Mouse (Mus musculus): Measurements from ENCODE around the gene Cbarp. TPM values are rescaled to one million over a fixed set of nuclear protein-coding genes. Genes with fewer than 3 reads are reported as not detected.

Gene Cbarp
- 11.1 and 11.3 TPM in 2 replicates for polyA plus RNA-seq (2014; fragmentation: Nextera tagmentation; extraction: Ambion mirVana)

- DNase-seq (ENCODE audit: low spot score) (no peak), ATAC-seq (ENCODE audit: insufficient read depth, low FRiP score, low TSS enrichment) (no peak)
- Histone ChIP-seq H3K9ac (ENCODE audit: low read length) (peak within 1 kb of the TSS; percentile 32), H3K36me3 (ENCODE audit: control insufficient read depth, insufficient read depth, low read length) (peaks cover 6% of the 10 kb centered on the region), H3K4me2 (ENCODE audit: low read depth) (peak within 1 kb of the TSS; percentile 99), H3K4me3 (ENCODE audit: low read depth, low read length) (peak within 1 kb of the TSS; percentile 74), H3K27ac (ENCODE audit: low read depth, low read length) (peak within 1 kb of the TSS; percentile 50; the same call in 1 of the 2 replicates), H3K27me3 (ENCODE audit: control insufficient read depth, insufficient read depth, low read length) (peaks cover 24% of the 10 kb centered on the region), H3K9me3 (ENCODE audit: control insufficient read depth, low read length) (no peaks in the 10 kb centered on the region), H3K4me1 (ENCODE audit: control insufficient read depth, insufficient read depth, low read length) (peaks cover 34% of the 10 kb centered on the region)
- WGBS: 70% methylated on average over 10 of the region's 10 CpGs
Measured at GRCm38 (mm10) chr10:80140666-80141035, at the start of gene Cbarp. Gene Cbarp (minus strand): TSS chr10:80140835.

GRCm38 (mm10) chr10:80189999-80190398 lies 49.4 kb upstream of the Cbarp start:
- H3K36me3 ChIP-seq (ENCODE audit: control insufficient read depth, insufficient read depth, low read length): peaks cover 2% of the 10 kb centered on the region; the same call in 1 of the 2 replicates
- H3K4me1 ChIP-seq (ENCODE audit: control insufficient read depth, insufficient read depth, low read length): peaks cover 7% of the 10 kb centered on the region; the same call in 1 of the 2 replicates
- no peaks in the 10 kb centered on the region for H3K9me3 ChIP-seq (ENCODE audit: control insufficient read depth, low read length)
- peak; percentile 59 for DNase-seq (ENCODE audit: low spot score)
- ATAC-seq (ENCODE audit: insufficient read depth, low FRiP score, low TSS enrichment): no peak
- peak overlapping the region; percentile 41 for H3K4me3 ChIP-seq (ENCODE audit: low read depth, low read length)
- H3K9ac ChIP-seq (ENCODE audit: low read length): peak overlapping the region; percentile 70
- WGBS: 3% methylated on average over 21 of the region's 21 CpGs
- H3K27ac ChIP-seq (ENCODE audit: low read depth, low read length): peak overlapping the region; percentile 69
- H3K4me2 ChIP-seq (ENCODE audit: low read depth): peak overlapping the region; percentile 60
- H3K27me3 ChIP-seq (ENCODE audit: control insufficient read depth, insufficient read depth, low read length): peaks cover 25% of the 10 kb centered on the region

GRCm38 (mm10) chr10:80188453-80189024 lies 47.9 kb upstream of the Cbarp start:
- Histone ChIP-seq H3K4me3 (ENCODE audit: low read depth, low read length) (no peak overlapping the region), H3K4me1 (ENCODE audit: control insufficient read depth, insufficient read depth, low read length) (peaks cover 7% of the 10 kb centered on the region; the same call in 1 of the 2 replicates), H3K4me2 (ENCODE audit: low read depth) (no peak overlapping the region), H3K27me3 (ENCODE audit: control insufficient read depth, insufficient read depth, low read length) (peaks cover 25% of the 10 kb centered on the region), H3K36me3 (ENCODE audit: control insufficient read depth, insufficient read depth, low read length) (peaks cover 2% of the 10 kb centered on the region; the same call in 1 of the 2 replicates), H3K9ac (ENCODE audit: low read length) (no peak overlapping the region), H3K27ac (ENCODE audit: low read depth, low read length) (no peak overlapping the region), H3K9me3 (ENCODE audit: control insufficient read depth, low read length) (no peaks in the 10 kb centered on the region)
- WGBS: 77% methylated on average over 15 of the region's 15 CpGs
- DNase-seq (ENCODE audit: low spot score): no peak
- ATAC-seq (ENCODE audit: insufficient read depth, low FRiP score, low TSS enrichment): no peak

GRCm38 (mm10) chr10:80187739-80188138 lies 47.1 kb upstream of the Cbarp start:
- H3K9me3 ChIP-seq (ENCODE audit: control insufficient read depth, low read length): no peaks in the 10 kb centered on the region
- no peak overlapping the region for H3K27ac ChIP-seq (ENCODE audit: low read depth, low read length)
- no peak overlapping the region for H3K4me3 ChIP-seq (ENCODE audit: low read depth, low read length)
- H3K36me3 ChIP-seq (ENCODE audit: control insufficient read depth, insufficient read depth, low read length): peaks cover 2% of the 10 kb centered on the region; the same call in 1 of the 2 replicates
- H3K4me1 ChIP-seq (ENCODE audit: control insufficient read depth, insufficient read depth, low read length): peaks cover 7% of the 10 kb centered on the region; the same call in 1 of the 2 replicates
- H3K27me3 ChIP-seq (ENCODE audit: control insufficient read depth, insufficient read depth, low read length): peaks cover 22% of the 10 kb centered on the region
- no peak overlapping the region for H3K9ac ChIP-seq (ENCODE audit: low read length)
- WGBS: 87% methylated on average over 10 of the region's 10 CpGs
- no peak overlapping the region for H3K4me2 ChIP-seq (ENCODE audit: low read depth)
- ATAC-seq (ENCODE audit: insufficient read depth, low FRiP score, low TSS enrichment): no peak
- DNase-seq (ENCODE audit: low spot score): no peak

- H3K4me2 ChIP-seq (ENCODE audit: low read depth): no peak overlapping the region
- H3K27me3 ChIP-seq (ENCODE audit: control insufficient read depth, insufficient read depth, low read length): peaks cover 21% of the 10 kb centered on the region
- WGBS: 26% methylated on average over 27 of the region's 27 CpGs
- no peaks in the 10 kb centered on the region for H3K9me3 ChIP-seq (ENCODE audit: control insufficient read depth, low read length)
- no peak for DNase-seq (ENCODE audit: low spot score)
- H3K4me3 ChIP-seq (ENCODE audit: low read depth, low read length): no peak overlapping the region
- peaks cover 2% of the 10 kb centered on the region; the same call in 1 of the 2 replicates for H3K36me3 ChIP-seq (ENCODE audit: control insufficient read depth, insufficient read depth, low read length)
- peaks cover 9% of the 10 kb centered on the region; the same call in 1 of the 2 replicates for H3K4me1 ChIP-seq (ENCODE audit: control insufficient read depth, insufficient read depth, low read length)
- no peak overlapping the region for H3K27ac ChIP-seq (ENCODE audit: low read depth, low read length)
- ATAC-seq (ENCODE audit: insufficient read depth, low FRiP score, low TSS enrichment): no peak
- no peak overlapping the region for H3K9ac ChIP-seq (ENCODE audit: low read length)
Measured at GRCm38 (mm10) chr10:80186649-80187048, 46.0 kb upstream of the Cbarp start.

- DNase-seq (ENCODE audit: low spot score) (no peak), ATAC-seq (ENCODE audit: insufficient read depth, low FRiP score, low TSS enrichment) (no peak)
- Histone ChIP-seq H3K9ac (ENCODE audit: low read length) (no peak overlapping the region), H3K9me3 (ENCODE audit: control insufficient read depth, low read length) (no peaks in the 10 kb centered on the region), H3K27me3 (ENCODE audit: control insufficient read depth, insufficient read depth, low read length) (peaks cover 3% of the 10 kb centered on the region; the same call in 1 of the 2 replicates), H3K4me2 (ENCODE audit: low read depth) (no peak overlapping the region), H3K4me1 (ENCODE audit: control insufficient read depth, insufficient read depth, low read length) (peaks cover 16% of the 10 kb centered on the region), H3K27ac (ENCODE audit: low read depth, low read length) (no peak overlapping the region), H3K4me3 (ENCODE audit: low read depth, low read length) (no peak overlapping the region), H3K36me3 (ENCODE audit: control insufficient read depth, insufficient read depth, low read length) (no peaks in the 10 kb centered on the region)
- 95% methylated on average over 7 of the region's 7 CpGs for WGBS
Measured at GRCm38 (mm10) chr10:80182547-80182946, 41.9 kb upstream of the Cbarp start.

GRCm38 (mm10) chr10:80180823-80181222 lies 40.2 kb upstream of the Cbarp start:
- DNase-seq (ENCODE audit: low spot score) (no peak), ATAC-seq (ENCODE audit: insufficient read depth, low FRiP score, low TSS enrichment) (no peak)
- Histone ChIP-seq H3K4me1 (ENCODE audit: control insufficient read depth, insufficient read depth, low read length) (peaks cover 16% of the 10 kb centered on the region), H3K9me3 (ENCODE audit: control insufficient read depth, low read length) (no peaks in the 10 kb centered on the region), H3K4me2 (ENCODE audit: low read depth) (peak overlapping the region; percentile 70), H3K4me3 (ENCODE audit: low read depth, low read length) (peak overlapping the region; percentile 67), H3K27me3 (ENCODE audit: control insufficient read depth, insufficient read depth, low read length) (no peaks in the 10 kb centered on the region), H3K27ac (ENCODE audit: low read depth, low read length) (no peak overlapping the region), H3K36me3 (ENCODE audit: control insufficient read depth, insufficient read depth, low read length) (no peaks in the 10 kb centered on the region), H3K9ac (ENCODE audit: low read length) (peak overlapping the region; percentile 86)
- WGBS: 56% methylated on average over 5 of the region's 5 CpGs

- Histone ChIP-seq H3K36me3 (ENCODE audit: control insufficient read depth, insufficient read depth, low read length) (no peaks in the 10 kb centered on the region), H3K4me3 (ENCODE audit: low read depth, low read length) (peak overlapping the region; percentile 67), H3K4me1 (ENCODE audit: control insufficient read depth, insufficient read depth, low read length) (peaks cover 16% of the 10 kb centered on the region), H3K9ac (ENCODE audit: low read length) (peak overlapping the region; percentile 86), H3K27me3 (ENCODE audit: control insufficient read depth, insufficient read depth, low read length) (no peaks in the 10 kb centered on the region), H3K4me2 (ENCODE audit: low read depth) (peak overlapping the region; percentile 70), H3K9me3 (ENCODE audit: control insufficient read depth, low read length) (no peaks in the 10 kb centered on the region), H3K27ac (ENCODE audit: low read depth, low read length) (no peak overlapping the region)
- WGBS: 49% methylated on average over 6 of the region's 6 CpGs
- ATAC-seq (ENCODE audit: insufficient read depth, low FRiP score, low TSS enrichment) (no peak), DNase-seq (ENCODE audit: low spot score) (no peak)
Measured at GRCm38 (mm10) chr10:80180288-80180687, 39.7 kb upstream of the Cbarp start.
